Mouse (Mus musculus) heart, embryonic 16.5 days (tissue): Measurements from ENCODE around the gene Agtpbp1. TPM values are rescaled to one million over a fixed set of nuclear protein-coding genes. Genes with fewer than 3 reads are reported as not detected.

Source experiments
- ATAC-seq: fragments of 200-750 bp; cut with Nextera tagmentation; replicated peaks from 2 replicates; pipeline ENCODE4 v1.8.0; 2017; ENCODE audit warnings: moderate number of reproducible peaks; ENCODE audit not compliant: insufficient read depth, low FRiP score; ENCODE audit errors: extremely low read depth
- H3K27ac ChIP-seq: fragments of 300-500 bp; sonication (generic); 2 replicates; pipeline ENCODE4 v1.5.1; 2014; ENCODE audit warnings: mild to moderate bottlenecking, low read length, control low read depth, moderate library complexity
- H3K27me3 ChIP-seq: fragments of 300-500 bp; sonication (generic); 2 replicates; pipeline ENCODE4 v1.6.1; 2014; ENCODE audit warnings: low read length, mixed read lengths; ENCODE audit not compliant: control insufficient read depth, insufficient read depth
- H3K36me3 ChIP-seq: fragments of 300-500 bp; sonication (generic); 2 replicates; pipeline ENCODE4 v1.6.1; 2014; ENCODE audit not compliant: control insufficient read depth, insufficient read depth
- H3K4me1 ChIP-seq: fragments of 300-500 bp; sonication (generic); 2 replicates; pipeline ENCODE4 v1.6.1; 2014; ENCODE audit warnings: low read length, mixed read lengths; ENCODE audit not compliant: control insufficient read depth, insufficient read depth
- H3K4me2 ChIP-seq: fragments of 300-500 bp; sonication (generic); 2 replicates; pipeline ENCODE4 v1.6.1; 2014; ENCODE audit warnings: low read depth, mild to moderate bottlenecking, control low read depth, low read length
- H3K4me3 ChIP-seq: fragments of 300-500 bp; sonication (generic); 2 replicates; pipeline ENCODE4 v1.5.1; 2014; ENCODE audit warnings: mild to moderate bottlenecking, control low read depth, low read length
- H3K9ac ChIP-seq: fragments of 300-500 bp; sonication (generic); 2 replicates; pipeline ENCODE4 v1.6.1; 2014; ENCODE audit warnings: low read length, control low read depth
- H3K9me3 ChIP-seq: fragments of 300-500 bp; sonication (generic); replicated peaks from 2 replicates; pipeline ENCODE4 v1.6.1; 2016; ENCODE audit warnings: low read length; ENCODE audit not compliant: control insufficient read depth
- WGBS: fragments of 180-500 bp; shearing (Covaris S2); extraction: QIAGEN DNeasy Blood & Tissue Kit; methylation state at CpG from one replicate; pipeline ENCODE4 v1.1.7; 2014; 5-methylcytosine and 5-hydroxymethylcytosine counted together
- polyA plus RNA-seq: library from polyadenylated mRNA; unstranded; fragments of >200 nt; fragmentation: Nextera tagmentation; extraction: Ambion mirVana; gene quantifications from 2 replicates; pipeline ENCODE4 v1.2.1, GENCODE M21; 2015

Gene Agtpbp1
- polyA plus RNA-seq, 1 experiment from 2014 or later: 12.1 TPM

DNA sequence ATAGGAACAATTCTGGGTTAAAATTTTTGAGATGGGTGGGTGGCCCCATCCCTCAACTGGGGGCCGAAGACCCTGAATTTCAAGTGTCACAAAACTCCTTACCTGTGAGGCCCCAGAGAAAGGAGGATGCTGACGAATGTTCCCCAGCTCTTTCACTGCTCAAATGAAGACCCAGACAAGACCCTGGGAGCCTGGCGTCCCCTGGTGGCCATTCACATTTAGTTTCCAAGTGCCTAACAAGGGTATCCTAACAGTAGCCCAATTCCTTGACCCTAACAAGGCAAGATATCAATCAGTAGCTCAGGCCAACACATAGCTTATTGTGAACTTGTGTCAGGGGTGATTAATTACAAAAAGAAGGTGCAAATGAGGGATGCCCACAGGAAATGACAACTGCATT, 187.5 kb downstream of the Agtpbp1 start:
- H3K9me3 ChIP-seq: no peaks in the 10 kb centered on the region
- H3K4me2 ChIP-seq: no peak overlapping the region
- 23% methylated on average over 3 of the region's 3 CpGs for WGBS
- H3K36me3 ChIP-seq: no peaks in the 10 kb centered on the region
- no peak overlapping the region for H3K4me3 ChIP-seq
- no peaks in the 10 kb centered on the region for H3K27me3 ChIP-seq
- no peak for ATAC-seq
- H3K4me1 ChIP-seq: no peaks in the 10 kb centered on the region
- H3K9ac ChIP-seq: no peak overlapping the region
- H3K27ac ChIP-seq: no peak overlapping the region

Other genes with a start within 250 kb of the Agtpbp1 start
- 77.0 and 84.4 TPM in 2 replicates for gene Naa35, start within 50 bp of the Agtpbp1 start, polyA plus RNA-seq
- 39.2 and 42.4 TPM in 2 replicates for gene Golm1, start 90.6 kb upstream of the Agtpbp1 start, polyA plus RNA-seq
- gene 4921517D22Rik, start 108.9 kb upstream of the Agtpbp1 start, polyA plus RNA-seq: not detected in 2 replicates
- not detected in 2 replicates for gene Spata31d1a, start 125.1 kb upstream of the Agtpbp1 start, polyA plus RNA-seq
- not detected in 2 replicates for gene Spata31d1b, start 127.1 kb upstream of the Agtpbp1 start, polyA plus RNA-seq
- gene Spata31d1d, start 146.5 kb upstream of the Agtpbp1 start, polyA plus RNA-seq: not detected in 2 replicates
- not detected in 2 replicates for gene 1700014D04Rik, start 161.5 kb upstream of the Agtpbp1 start, polyA plus RNA-seq
- 260 and 284 TPM in 2 replicates for gene Isca1, start 184.6 kb upstream of the Agtpbp1 start, polyA plus RNA-seq
- gene Gm49354, start 197.0 kb upstream of the Agtpbp1 start, polyA plus RNA-seq: not detected in 2 replicates
- 32.7 and 36.8 TPM in 2 replicates for gene Tut7, start 237.9 kb upstream of the Agtpbp1 start, polyA plus RNA-seq